Mouse (Mus musculus): ENCODE data around the gene Sox6. TPM values are rescaled to one million over a fixed set of nuclear protein-coding genes. Genes with fewer than 3 reads are reported as not detected.

The Sox6 gene
- polyA plus RNA-seq, 1 experiment from 2014 or later = 37.1 TPM

- Histone ChIP-seq H3K4me3 (ENCODE audit: low read depth, low read length) (no peak overlapping the region), H3K4me1 (replicated peaks; ENCODE audit: control insufficient read depth, insufficient read depth, low read length) (0 out of 2 replicates have a peak, but pooled peaks cover 3% of the 10 kb centered on the region), H3K36me3 (ENCODE audit: control insufficient read depth, insufficient read depth, low read length) (no peaks in the 10 kb centered on the region), H3K27me3 (replicated peaks; ENCODE audit: control insufficient read depth, insufficient read depth, low read length) (no peaks in the 10 kb centered on the region), H3K27ac (ENCODE audit: low read depth, low read length) (no peak overlapping the region), H3K9ac (ENCODE audit: low read depth, low read length) (no peak overlapping the region), H3K4me2 (no peak overlapping the region), H3K9me3 (ENCODE audit: control insufficient read depth, low read length) (no peaks in the 10 kb centered on the region)
- DNase-seq (ENCODE audit: low spot score) (no peak), ATAC-seq (replicated peaks; ENCODE audit: low FRiP score) (no peak)
- 79% methylated on average over 5 of the region's 5 CpGs for WGBS
These were observed 473.6 kb downstream of the Sox6 start for GRCm38 (mm10) chr7:115565060-115565426.

GRCm38 (mm10) chr7:115564359-115565059 is 474.1 kb downstream of the Sox6 start:
- Histone ChIP-seq H3K4me3 (ENCODE audit: low read depth, low read length) (no peak overlapping the region), H3K4me2 (no peak overlapping the region), H3K9ac (ENCODE audit: low read depth, low read length) (no peak overlapping the region), H3K27me3 (replicated peaks; ENCODE audit: control insufficient read depth, insufficient read depth, low read length) (no peaks in the 10 kb centered on the region), H3K27ac (ENCODE audit: low read depth, low read length) (no peak overlapping the region), H3K36me3 (ENCODE audit: control insufficient read depth, insufficient read depth, low read length) (no peaks in the 10 kb centered on the region), H3K4me1 (replicated peaks; ENCODE audit: control insufficient read depth, insufficient read depth, low read length) (0 out of 2 replicates have a peak, but pooled peaks cover 3% of the 10 kb centered on the region), H3K9me3 (ENCODE audit: control insufficient read depth, low read length) (no peaks in the 10 kb centered on the region)
- ATAC-seq (replicated peaks; ENCODE audit: low FRiP score) = no peak
- 57% methylated on average over 6 of the region's 6 CpGs for WGBS
- no peak for DNase-seq (ENCODE audit: low spot score)

GRCm38 (mm10) chr7:115556677-115557076 is 481.9 kb downstream of the Sox6 start:
- H3K4me3 ChIP-seq (ENCODE audit: low read depth, low read length) = no peak overlapping the region
- WGBS = 58% methylated on average over 3 of the region's 3 CpGs
- H3K4me2 ChIP-seq = no peak overlapping the region
- H3K9me3 ChIP-seq (ENCODE audit: control insufficient read depth, low read length) = no peaks in the 10 kb centered on the region
- ATAC-seq (replicated peaks; ENCODE audit: low FRiP score) = no peak
- H3K36me3 ChIP-seq (ENCODE audit: control insufficient read depth, insufficient read depth, low read length) = no peaks in the 10 kb centered on the region
- H3K27me3 ChIP-seq (replicated peaks; ENCODE audit: control insufficient read depth, insufficient read depth, low read length) = no peaks in the 10 kb centered on the region
- no peaks in the 10 kb centered on the region for H3K4me1 ChIP-seq (replicated peaks; ENCODE audit: control insufficient read depth, insufficient read depth, low read length)
- no peak overlapping the region for H3K9ac ChIP-seq (ENCODE audit: low read depth, low read length)
- H3K27ac ChIP-seq (ENCODE audit: low read depth, low read length) = no peak overlapping the region
- DNase-seq (ENCODE audit: low spot score) = no peak

- Histone ChIP-seq H3K4me1 (replicated peaks; ENCODE audit: control insufficient read depth, insufficient read depth, low read length) (peaks cover 14% of the 10 kb centered on the region), H3K36me3 (ENCODE audit: control insufficient read depth, insufficient read depth, low read length) (no peaks in the 10 kb centered on the region), H3K4me2 (peak overlapping the region; percentile 44), H3K9me3 (ENCODE audit: control insufficient read depth, low read length) (no peaks in the 10 kb centered on the region), H3K27me3 (replicated peaks; ENCODE audit: control insufficient read depth, insufficient read depth, low read length) (no peaks in the 10 kb centered on the region), H3K9ac (ENCODE audit: low read depth, low read length) (no peak overlapping the region), H3K27ac (ENCODE audit: low read depth, low read length) (peak overlapping the region; percentile 30; the same call in 1 of the 2 replicates), H3K4me3 (ENCODE audit: low read depth, low read length) (no peak overlapping the region)
- 40% methylated on average over 7 of the region's 7 CpGs for WGBS
- DNase-seq (ENCODE audit: low spot score) (no peak), ATAC-seq (replicated peaks; ENCODE audit: low FRiP score) (peak; percentile 95)
These were observed 488.3 kb downstream of the Sox6 start for GRCm38 (mm10) chr7:115550197-115550804.

GRCm38 (mm10) chr7:115549670-115550069 is 488.9 kb downstream of the Sox6 start:
- Histone ChIP-seq H3K36me3 (ENCODE audit: control insufficient read depth, insufficient read depth, low read length) (no peaks in the 10 kb centered on the region), H3K9me3 (ENCODE audit: control insufficient read depth, low read length) (no peaks in the 10 kb centered on the region), H3K27ac (ENCODE audit: low read depth, low read length) (0 out of 2 replicates have a peak overlapping the region, but pooled peaks have one; percentile 30), H3K27me3 (replicated peaks; ENCODE audit: control insufficient read depth, insufficient read depth, low read length) (no peaks in the 10 kb centered on the region), H3K4me2 (peak overlapping the region; percentile 44), H3K4me1 (replicated peaks; ENCODE audit: control insufficient read depth, insufficient read depth, low read length) (peaks cover 14% of the 10 kb centered on the region), H3K4me3 (ENCODE audit: low read depth, low read length) (no peak overlapping the region), H3K9ac (ENCODE audit: low read depth, low read length) (no peak overlapping the region)
- DNase-seq (ENCODE audit: low spot score) (no peak), ATAC-seq (replicated peaks; ENCODE audit: low FRiP score) (no peak)
- WGBS = 61% methylated on average over 4 of the region's 4 CpGs

- Histone ChIP-seq H3K4me1 (replicated peaks; ENCODE audit: control insufficient read depth, insufficient read depth, low read length) (peaks cover 14% of the 10 kb centered on the region), H3K9me3 (ENCODE audit: control insufficient read depth, low read length) (no peaks in the 10 kb centered on the region), H3K27me3 (replicated peaks; ENCODE audit: control insufficient read depth, insufficient read depth, low read length) (no peaks in the 10 kb centered on the region), H3K36me3 (ENCODE audit: control insufficient read depth, insufficient read depth, low read length) (no peaks in the 10 kb centered on the region; the same call in 1 of the 2 replicates), H3K4me2 (no peak overlapping the region), H3K4me3 (ENCODE audit: low read depth, low read length) (no peak overlapping the region), H3K9ac (ENCODE audit: low read depth, low read length) (no peak overlapping the region), H3K27ac (ENCODE audit: low read depth, low read length) (no peak overlapping the region)
- 77% methylated on average over 4 of the region's 4 CpGs for WGBS
- ATAC-seq (replicated peaks; ENCODE audit: low FRiP score) = no peak
- DNase-seq (ENCODE audit: low spot score) = no peak
These were observed 492.8 kb downstream of the Sox6 start for GRCm38 (mm10) chr7:115545585-115546374.

GRCm38 (mm10) chr7:115543596-115543995 is 495.0 kb downstream of the Sox6 start:
- Histone ChIP-seq H3K4me2 (no peak overlapping the region), H3K27ac (ENCODE audit: low read depth, low read length) (no peak overlapping the region), H3K27me3 (replicated peaks; ENCODE audit: control insufficient read depth, insufficient read depth, low read length) (no peaks in the 10 kb centered on the region), H3K9ac (ENCODE audit: low read depth, low read length) (no peak overlapping the region), H3K36me3 (ENCODE audit: control insufficient read depth, insufficient read depth, low read length) (no peaks in the 10 kb centered on the region; the same call in 1 of the 2 replicates), H3K4me1 (replicated peaks; ENCODE audit: control insufficient read depth, insufficient read depth, low read length) (0 out of 2 replicates have a peak, but pooled peaks cover 2% of the 10 kb centered on the region), H3K4me3 (ENCODE audit: low read depth, low read length) (no peak overlapping the region), H3K9me3 (ENCODE audit: control insufficient read depth, low read length) (no peaks in the 10 kb centered on the region)
- WGBS = 77% methylated on average over 4 of the region's 4 CpGs
- ATAC-seq (replicated peaks; ENCODE audit: low FRiP score) (no peak), DNase-seq (ENCODE audit: low spot score) (no peak)

GRCm38 (mm10) chr7:115540261-115540660 is 498.3 kb downstream of the Sox6 start:
- no peaks in the 10 kb centered on the region for H3K27me3 ChIP-seq (replicated peaks; ENCODE audit: control insufficient read depth, insufficient read depth, low read length)
- no peaks in the 10 kb centered on the region; the same call in 1 of the 2 replicates for H3K36me3 ChIP-seq (ENCODE audit: control insufficient read depth, insufficient read depth, low read length)
- H3K27ac ChIP-seq (ENCODE audit: low read depth, low read length) = no peak overlapping the region
- 56% methylated on average over 2 of the region's 2 CpGs for WGBS
- no peak overlapping the region for H3K9ac ChIP-seq (ENCODE audit: low read depth, low read length)
- no peak for DNase-seq (ENCODE audit: low spot score)
- no peaks in the 10 kb centered on the region for H3K9me3 ChIP-seq (ENCODE audit: control insufficient read depth, low read length)
- H3K4me3 ChIP-seq (ENCODE audit: low read depth, low read length) = no peak overlapping the region
- no peaks in the 10 kb centered on the region for H3K4me1 ChIP-seq (replicated peaks; ENCODE audit: control insufficient read depth, insufficient read depth, low read length)
- no peak overlapping the region for H3K4me2 ChIP-seq
- no peak for ATAC-seq (replicated peaks; ENCODE audit: low FRiP score)

Measured in liver, embryonic 11.5 days (tissue).